Mouse (Mus musculus): Measurements from ENCODE around the gene Clpsl2. TPM values are rescaled to one million over a fixed set of nuclear protein-coding genes. Genes with fewer than 3 reads are reported as not detected.

Gene Clpsl2
- total RNA-seq, 1 experiment, result not detected

DNA sequence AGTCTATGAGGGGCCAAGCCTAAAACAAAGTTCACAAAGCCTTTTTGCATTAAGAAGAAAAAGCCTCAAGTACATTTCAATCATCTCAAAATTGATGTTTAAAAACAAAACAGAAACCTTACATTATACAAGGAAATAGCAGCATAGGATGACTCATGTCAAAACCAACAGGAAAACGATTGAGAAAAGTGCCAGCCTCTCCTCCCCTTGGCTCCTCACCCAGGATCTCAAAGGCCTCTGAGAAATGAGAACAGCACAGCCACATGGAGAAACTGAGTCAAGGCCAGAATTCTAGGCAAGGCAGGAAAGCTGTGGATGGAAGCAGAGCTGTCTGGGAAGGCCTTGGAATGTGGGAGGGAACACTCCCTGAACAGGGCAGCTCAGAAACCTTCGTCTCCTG, 39.4 kb downstream of the Clpsl2 start:
- TF ChIP-seq ZNF384 (IDR thresholded peaks at IDR 0.05; ENCODE audit: low read depth, low read length), result no peak
- TF ChIP-seq HCFC1 (IDR thresholded peaks at IDR 0.05; ENCODE audit: borderline replicate concordance, insufficient read depth, low read length), result no peak
- no peak for TF ChIP-seq MAFK (IDR thresholded peaks at IDR 0.05; ENCODE audit: insufficient read depth, low read depth, low read length)
- no peak for TF ChIP-seq CHD2 (IDR thresholded peaks at IDR 0.05; ENCODE audit: low read depth, low read length)
- no peak for TF ChIP-seq ZC3H11A (IDR thresholded peaks at IDR 0.05; ENCODE audit: borderline replicate concordance, low read depth, low read length)
- in situ Hi-C loops (cut with MboI; ENCODE audit: low sequenced_read_pairs in 2 of 2, unreplicated experiment in 2 of 2), result no loop called here
- Histone ChIP-seq H3K9me3 (ENCODE audit: control insufficient read depth, insufficient read depth, low read depth, low read length) (no peaks in the 10 kb centered on the region), H3K4me1 (ENCODE audit: control insufficient read depth in 2 of 2, insufficient read depth in 2 of 2, low read length in 2 of 2, poor library complexity in 1 of 2) (peaks cover 10 to 45% of the 10 kb centered on the region in 2 experiments), H3K4me3 (ENCODE audit: insufficient read depth in 1 of 2, low read depth in 1 of 2, low read length in 2 of 2, poor library complexity in 1 of 2, severe bottlenecking in 1 of 2) (no peak overlapping the region), H3K27ac (ENCODE audit: insufficient read depth, low read depth, low read length, poor library complexity, severe bottlenecking) (peak overlapping the region; percentile 48; the same call in 1 of the 2 replicates), H3K36me3 (ENCODE audit: control insufficient read depth, insufficient read depth, low read length, poor library complexity, severe bottlenecking) (peaks cover 53% of the 10 kb centered on the region), H3K9ac (ENCODE audit: insufficient read depth, low read depth, low read length, poor library complexity, severe bottlenecking) (no peak overlapping the region)
- no peak for DNase-seq (ENCODE audit: low read depth, low spot score)

DNA sequence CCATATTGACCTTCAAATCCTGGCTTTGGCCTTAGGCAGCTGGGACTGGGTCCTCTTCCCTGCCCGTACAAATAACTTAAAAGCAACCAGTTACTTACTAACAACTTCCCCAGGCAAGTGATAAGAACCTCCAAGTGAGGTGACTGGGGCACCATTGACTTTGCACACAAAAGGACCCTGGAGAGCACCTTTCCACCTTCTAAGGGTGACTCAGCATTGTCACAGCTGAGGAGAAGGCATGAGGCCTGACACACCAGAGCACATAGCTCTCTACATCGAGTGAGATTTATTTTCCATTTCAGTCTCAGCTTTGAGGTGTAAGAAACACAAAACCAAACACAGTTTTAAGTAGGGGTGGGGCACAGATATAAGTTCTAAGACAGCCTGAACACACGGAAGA, 41.4 kb downstream of the Clpsl2 start:
- H3K4me1 ChIP-seq (ENCODE audit: control insufficient read depth in 2 of 2, insufficient read depth in 2 of 2, low read length in 2 of 2, poor library complexity in 1 of 2), result peaks cover 20 to 42% of the 10 kb centered on the region in 2 experiments
- H3K4me3 ChIP-seq (ENCODE audit: insufficient read depth in 1 of 2, low read depth in 1 of 2, low read length in 2 of 2, poor library complexity in 1 of 2, severe bottlenecking in 1 of 2), result no peak overlapping the region
- in situ Hi-C loops (cut with MboI; ENCODE audit: low sequenced_read_pairs in 2 of 2, unreplicated experiment in 2 of 2), result no loop called here
- DNase-seq (ENCODE audit: low read depth, low spot score), result no peak
- no peaks in the 10 kb centered on the region for H3K9me3 ChIP-seq (ENCODE audit: control insufficient read depth, insufficient read depth, low read depth, low read length)
- no peak overlapping the region for H3K9ac ChIP-seq (ENCODE audit: insufficient read depth, low read depth, low read length, poor library complexity, severe bottlenecking)
- H3K36me3 ChIP-seq (ENCODE audit: control insufficient read depth, insufficient read depth, low read length, poor library complexity, severe bottlenecking), result peaks cover 55% of the 10 kb centered on the region
- peak overlapping the region; percentile 32; the same call in 1 of the 2 replicates for H3K27ac ChIP-seq (ENCODE audit: insufficient read depth, low read depth, low read length, poor library complexity, severe bottlenecking)
- TF ChIP-seq ZNF384 (IDR thresholded peaks at IDR 0.05; ENCODE audit: low read depth, low read length) (no peak), MAFK (IDR thresholded peaks at IDR 0.05; ENCODE audit: insufficient read depth, low read depth, low read length) (peak; percentile 97)

DNA sequence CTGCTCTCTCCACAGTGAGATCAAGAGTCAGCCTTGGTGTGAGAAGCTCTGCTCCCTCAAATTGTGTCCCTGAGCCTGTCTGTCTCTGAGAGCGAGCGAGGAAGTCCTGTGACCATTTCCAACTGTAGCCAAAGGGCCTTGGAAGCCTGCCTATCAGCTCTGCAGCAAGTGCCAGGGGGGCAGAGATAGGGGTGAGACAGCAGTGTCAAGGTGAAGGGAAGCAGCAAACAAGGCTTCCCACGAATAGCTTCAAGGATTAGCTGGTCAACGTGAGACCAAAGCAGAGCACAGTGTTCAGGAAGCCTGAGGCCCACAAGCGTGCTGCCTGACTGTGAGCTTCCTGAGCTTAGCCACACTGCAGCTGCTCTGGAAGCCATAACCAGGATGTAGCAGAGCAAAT, 42.3 kb downstream of the Clpsl2 start:
- no peak for TF ChIP-seq CHD2 (IDR thresholded peaks at IDR 0.05; ENCODE audit: low read depth, low read length)
- no peak for TF ChIP-seq HCFC1 (IDR thresholded peaks at IDR 0.05; ENCODE audit: borderline replicate concordance, insufficient read depth, low read length)
- no peak for TF ChIP-seq ZNF384 (IDR thresholded peaks at IDR 0.05; ENCODE audit: low read depth, low read length)
- no peak for TF ChIP-seq MAFK (IDR thresholded peaks at IDR 0.05; ENCODE audit: insufficient read depth, low read depth, low read length)
- no peak for TF ChIP-seq ZC3H11A (IDR thresholded peaks at IDR 0.05; ENCODE audit: borderline replicate concordance, low read depth, low read length)
- Histone ChIP-seq H3K36me3 (ENCODE audit: control insufficient read depth, insufficient read depth, low read length, poor library complexity, severe bottlenecking) (peaks cover 56% of the 10 kb centered on the region), H3K27ac (ENCODE audit: insufficient read depth, low read depth, low read length, poor library complexity, severe bottlenecking) (peak overlapping the region; percentile 14; the same call in 1 of the 2 replicates), H3K9me3 (ENCODE audit: control insufficient read depth, insufficient read depth, low read depth, low read length) (no peaks in the 10 kb centered on the region), H3K9ac (ENCODE audit: insufficient read depth, low read depth, low read length, poor library complexity, severe bottlenecking) (no peak overlapping the region), H3K4me1 (ENCODE audit: control insufficient read depth in 2 of 2, insufficient read depth in 2 of 2, low read length in 2 of 2, poor library complexity in 1 of 2) (peaks cover 21 to 41% of the 10 kb centered on the region in 2 experiments), H3K4me3 (ENCODE audit: insufficient read depth in 1 of 2, low read depth in 1 of 2, low read length in 2 of 2, poor library complexity in 1 of 2, severe bottlenecking in 1 of 2) (no peak overlapping the region)
- no peak for DNase-seq (ENCODE audit: low read depth, low spot score)
- in situ Hi-C loops (cut with MboI; ENCODE audit: low sequenced_read_pairs in 2 of 2, unreplicated experiment in 2 of 2), result no loop called here

DNA sequence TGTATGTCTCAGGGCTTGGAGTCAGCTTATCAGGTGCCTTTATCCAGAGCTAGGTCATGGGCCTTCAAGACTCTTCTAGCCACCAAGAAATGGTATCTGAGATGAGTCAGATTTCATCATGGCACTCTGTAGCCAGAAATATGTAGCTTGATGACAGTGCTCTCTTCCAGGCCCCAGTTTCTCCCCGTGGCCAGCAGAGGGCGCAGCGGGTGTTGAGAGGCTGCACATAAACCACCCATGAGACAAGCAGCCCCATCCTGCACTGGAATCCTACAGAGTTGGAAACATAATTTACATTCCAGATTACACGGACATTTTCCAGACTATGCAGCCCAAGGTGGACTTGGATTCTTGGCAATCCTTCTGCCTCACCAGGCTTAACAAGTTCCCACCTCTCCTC, 43.8 kb downstream of the Clpsl2 start:
- H3K27ac ChIP-seq (ENCODE audit: insufficient read depth, low read depth, low read length, poor library complexity, severe bottlenecking), result peak overlapping the region; percentile 86

DNA sequence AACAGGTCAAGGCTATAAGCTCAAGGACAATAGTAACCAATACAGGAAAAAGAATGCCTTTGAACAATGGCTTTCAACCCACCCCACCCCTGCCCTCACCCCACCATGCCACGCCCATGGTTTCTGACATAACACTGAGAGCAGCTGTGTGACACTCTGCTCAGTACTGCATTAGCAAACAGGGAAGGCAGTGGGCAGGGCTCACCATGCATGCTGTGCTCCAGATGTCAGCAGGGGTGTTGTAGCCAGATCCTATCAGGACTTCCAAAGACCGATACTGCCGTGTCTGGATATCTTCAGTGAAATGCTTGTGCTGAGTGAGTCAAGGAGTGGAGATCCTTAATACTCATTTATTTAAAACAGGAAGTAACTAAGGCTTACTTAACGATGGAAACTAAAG, 44.8 kb downstream of the Clpsl2 start:
- peak overlapping the region; percentile 86 for H3K27ac ChIP-seq (ENCODE audit: insufficient read depth, low read depth, low read length, poor library complexity, severe bottlenecking)

More for the DNA sequence above, 43.8 kb downstream of the Clpsl2 start:
- Histone ChIP-seq H3K36me3 (ENCODE audit: control insufficient read depth, insufficient read depth, low read length, poor library complexity, severe bottlenecking) (peaks cover 57% of the 10 kb centered on the region), H3K9me3 (ENCODE audit: control insufficient read depth, insufficient read depth, low read depth, low read length) (no peaks in the 10 kb centered on the region), H3K4me1 (ENCODE audit: control insufficient read depth in 2 of 2, insufficient read depth in 2 of 2, low read length in 2 of 2, poor library complexity in 1 of 2) (peaks cover 21 to 41% of the 10 kb centered on the region in 2 experiments), H3K9ac (ENCODE audit: insufficient read depth, low read depth, low read length, poor library complexity, severe bottlenecking) (no peak overlapping the region), H3K4me3 (ENCODE audit: insufficient read depth in 1 of 2, low read depth in 1 of 2, low read length in 2 of 2, poor library complexity in 1 of 2, severe bottlenecking in 1 of 2) (no peak overlapping the region)
- TF ChIP-seq ZNF384 (IDR thresholded peaks at IDR 0.05; ENCODE audit: low read depth, low read length) (no peak), CHD2 (IDR thresholded peaks at IDR 0.05; ENCODE audit: low read depth, low read length) (no peak), ZC3H11A (IDR thresholded peaks at IDR 0.05; ENCODE audit: borderline replicate concordance, low read depth, low read length) (no peak), MAFK (IDR thresholded peaks at IDR 0.05; ENCODE audit: insufficient read depth, low read depth, low read length) (no peak), HCFC1 (IDR thresholded peaks at IDR 0.05; ENCODE audit: borderline replicate concordance, insufficient read depth, low read length) (no peak)
- in situ Hi-C loops (cut with MboI; ENCODE audit: low sequenced_read_pairs in 2 of 2, unreplicated experiment in 2 of 2), result no loop called here
- DNase-seq (ENCODE audit: low read depth, low spot score), result peak; percentile 86

More for the DNA sequence above, 44.8 kb downstream of the Clpsl2 start:
- Histone ChIP-seq H3K9me3 (ENCODE audit: control insufficient read depth, insufficient read depth, low read depth, low read length) (no peaks in the 10 kb centered on the region), H3K4me1 (ENCODE audit: control insufficient read depth in 2 of 2, insufficient read depth in 2 of 2, low read length in 2 of 2, poor library complexity in 1 of 2) (peaks cover 21 to 36% of the 10 kb centered on the region in 2 experiments), H3K36me3 (ENCODE audit: control insufficient read depth, insufficient read depth, low read length, poor library complexity, severe bottlenecking) (peaks cover 54% of the 10 kb centered on the region), H3K9ac (ENCODE audit: insufficient read depth, low read depth, low read length, poor library complexity, severe bottlenecking) (no peak overlapping the region), H3K4me3 (ENCODE audit: insufficient read depth in 1 of 2, low read depth in 1 of 2, low read length in 2 of 2, poor library complexity in 1 of 2, severe bottlenecking in 1 of 2) (0 out of 4 replicates have a peak overlapping the region, but pooled peaks of 1 of the 2 experiments have one; percentile 20)
- peak; percentile 59 for DNase-seq (ENCODE audit: low read depth, low spot score)
- in situ Hi-C loops (cut with MboI; ENCODE audit: low sequenced_read_pairs in 2 of 2, unreplicated experiment in 2 of 2), result no loop called here
- TF ChIP-seq MAFK (IDR thresholded peaks at IDR 0.05; ENCODE audit: insufficient read depth, low read depth, low read length) (no peak), ZNF384 (IDR thresholded peaks at IDR 0.05; ENCODE audit: low read depth, low read length) (no peak), CHD2 (IDR thresholded peaks at IDR 0.05; ENCODE audit: low read depth, low read length) (no peak), HCFC1 (IDR thresholded peaks at IDR 0.05; ENCODE audit: borderline replicate concordance, insufficient read depth, low read length) (no peak), ZC3H11A (IDR thresholded peaks at IDR 0.05; ENCODE audit: borderline replicate concordance, low read depth, low read length) (no peak)
